Mouse (Mus musculus) myocyte (in vitro differentiated cells): ENCODE data around the gene Cdh18.

Source experiments
- POLR2A ChIP-seq: IDR thresholded peaks from one replicate; pipeline ENCODE4 v1.6.1; 2011; ENCODE audit warnings: low read depth, mild to moderate bottlenecking, control low read depth, moderate library complexity; ENCODE audit not compliant: insufficient read length
- USF1 ChIP-seq: IDR thresholded peaks from one replicate; pipeline ENCODE4 v1.6.1; 2011; ENCODE audit warnings: low read depth, mild to moderate bottlenecking, control low read depth, moderate library complexity

GRCm38 (mm10) chr15:22898208-22898607 is 349.4 kb downstream of the Cdh18 start:
- TF ChIP-seq POLR2A (no peak), USF1 (no peak)
